Comparison of ENCODE assay signal across 9 mouse cellular contexts in genomic region chr5:112012505-112013164, GRCm38 (mm10).
A peak's percentile ranks its signal among the peaks of the same experiment; 100 is the strongest.
DNase-seq lines count a peak whose midpoint lies in the region; ATAC-seq and TF ChIP-seq lines count a peak whose summit lies in the region.
"Had no signal": no experiment of that assay in that cellular context is flagged by ENCODE, and none has a peak within 500 bp of the region (broad histone marks: within the 10 kb centered on the region; RNA-seq: fewer than 3 reads in every experiment).

No protein-coding gene starts in this region.

- ATAC-seq in limb, embryonic 14.5 days (ENCODE audit: low FRiP score, low read depth) = no peak
- ATAC-seq in heart, embryonic 14.5 days (ENCODE audit: insufficient number of reproducible peaks, insufficient read depth, low FRiP score, low read depth) = peak; percentile 81
- ATAC-seq in midbrain, embryonic 13.5 days = peak; percentile 84
- no peak for ATAC-seq in kidney, embryonic 16.5 days (ENCODE audit: low FRiP score, low TSS enrichment)

- no peaks in the 10 kb centered on the region for H3K36me3 ChIP-seq in limb, embryonic 14.5 days (ENCODE audit: control insufficient read depth, insufficient read depth, low read length)
- no peaks in the 10 kb centered on the region for H3K36me3 ChIP-seq in limb, embryonic 10.5 days
- H3K36me3 ChIP-seq in embryonic facial prominence, embryonic 10.5 days (replicated peaks) = no peaks in the 10 kb centered on the region
- H3K36me3 ChIP-seq in heart, embryonic 14.5 days (ENCODE audit: control insufficient read depth, insufficient read depth, low read length) = no peaks in the 10 kb centered on the region
- H3K36me3 ChIP-seq in midbrain, embryonic 13.5 days = no peaks in the 10 kb centered on the region
- no peaks in the 10 kb centered on the region for H3K36me3 ChIP-seq in kidney, embryonic 16.5 days (ENCODE audit: insufficient read depth, low read length)
- H3K36me3 ChIP-seq: neural tube, embryonic 12.5 days had no signal

- 0 out of 2 replicates have a peak overlapping the region, but pooled peaks have one; percentile 10 for H3K4me2 ChIP-seq in limb, embryonic 14.5 days (replicated peaks; ENCODE audit: low read depth, low read length, severe bottlenecking)
- peak overlapping the region; percentile 27; the same call in 1 of the 2 replicates for H3K4me2 ChIP-seq in heart, embryonic 14.5 days (ENCODE audit: low read length)
- no peak overlapping the region for H3K4me2 ChIP-seq in midbrain, embryonic 13.5 days (replicated peaks)
- H3K4me2 ChIP-seq in kidney, embryonic 16.5 days (replicated peaks; ENCODE audit: low read depth, low read length) = no peak overlapping the region
- H3K4me2 ChIP-seq: neural tube, embryonic 12.5 days had no signal

- 0 out of 2 replicates have a peak, but pooled peaks cover 4% of the 10 kb centered on the region for H3K27me3 ChIP-seq in limb, embryonic 14.5 days (ENCODE audit: control insufficient read depth, insufficient read depth, low read length)
- H3K27me3 ChIP-seq in limb, embryonic 10.5 days (ENCODE audit: low read depth, poor library complexity, severe bottlenecking) = peaks cover 90% of the 10 kb centered on the region
- H3K27me3 ChIP-seq in embryonic facial prominence, embryonic 10.5 days (replicated peaks; ENCODE audit: low read depth, poor library complexity, severe bottlenecking) = peaks cover 47% of the 10 kb centered on the region
- no peaks in the 10 kb centered on the region; the same call in 1 of the 2 replicates for H3K27me3 ChIP-seq in heart, embryonic 14.5 days (ENCODE audit: control insufficient read depth, insufficient read depth, low read length)
- H3K27me3 ChIP-seq in midbrain, embryonic 13.5 days = no peaks in the 10 kb centered on the region
- H3K27me3 ChIP-seq in kidney, embryonic 16.5 days (ENCODE audit: insufficient read depth, low read length) = peaks cover 3% of the 10 kb centered on the region; the same call in 1 of the 2 replicates
- H3K27me3 ChIP-seq: neural tube, embryonic 12.5 days had no signal

- H3K4me3 ChIP-seq in limb, embryonic 14.5 days (replicated peaks; ENCODE audit: low read length) = no peak overlapping the region
- no peak overlapping the region for H3K4me3 ChIP-seq in limb, embryonic 10.5 days
- H3K4me3 ChIP-seq in embryonic facial prominence, embryonic 10.5 days = no peak overlapping the region
- H3K4me3 ChIP-seq in heart, embryonic 14.5 days (ENCODE audit: control insufficient read depth in 1 of 2, insufficient read depth in 1 of 2, low read depth in 1 of 2, low read length in 2 of 2) = no peak overlapping the region
- no peak overlapping the region for H3K4me3 ChIP-seq in midbrain, embryonic 13.5 days (replicated peaks)
- H3K4me3 ChIP-seq in kidney, embryonic 16.5 days (ENCODE audit: low read length) = no peak overlapping the region
- H3K4me3 ChIP-seq: neural tube, embryonic 12.5 days had no signal

- H3K9ac ChIP-seq in limb, embryonic 14.5 days (ENCODE audit: low read depth, low read length, severe bottlenecking) = no peak overlapping the region
- no peak overlapping the region for H3K9ac ChIP-seq in heart, embryonic 14.5 days (ENCODE audit: low read length)
- peak overlapping the region; percentile 50; the same call in 1 of the 2 replicates for H3K9ac ChIP-seq in midbrain, embryonic 13.5 days (replicated peaks)
- no peak overlapping the region for H3K9ac ChIP-seq in kidney, embryonic 16.5 days (replicated peaks; ENCODE audit: low read length)
- H3K9ac ChIP-seq: neural tube, embryonic 12.5 days had no signal

- no peak for DNase-seq in limb, embryonic 14.5 days (ENCODE audit: low spot score)
- DNase-seq in limb, embryonic 10.5 days (ENCODE audit: low spot score) = no peak
- peak; percentile 26 for DNase-seq in embryonic facial prominence, embryonic 10.5 days (ENCODE audit: low spot score)
- no peak for DNase-seq in frontal cortex, adult 2 months (ENCODE audit: extremely low spot score in 1 of 2, low spot score in 1 of 2)
- no peak for DNase-seq in thymus, postnatal 10 days (ENCODE audit: low spot score in 2 of 2)

- H3K27ac ChIP-seq in limb, embryonic 14.5 days (replicated peaks; ENCODE audit: low read depth, low read length) = no peak overlapping the region
- H3K27ac ChIP-seq in limb, embryonic 10.5 days = no peak overlapping the region
- peak overlapping the region; percentile 35; the same call in 1 of the 2 replicates for H3K27ac ChIP-seq in embryonic facial prominence, embryonic 10.5 days (replicated peaks)
- peak overlapping the region in 1 of 2 experiments; percentile 16; a peak in 2 of 4 replicates for H3K27ac ChIP-seq in heart, embryonic 14.5 days (replicated peaks in 1 of 2; ENCODE audit: control insufficient read depth in 1 of 2, insufficient read depth in 1 of 2, low read depth in 2 of 2, low read length in 2 of 2)
- 0 out of 2 replicates have a peak overlapping the region, but pooled peaks have one; percentile 8 for H3K27ac ChIP-seq in midbrain, embryonic 13.5 days
- H3K27ac ChIP-seq in kidney, embryonic 16.5 days (ENCODE audit: low read length) = no peak overlapping the region
- H3K27ac ChIP-seq: neural tube, embryonic 12.5 days had no signal

- TF ChIP-seq POLR2A in limb, embryonic 14.5 days (IDR thresholded peaks at IDR 0.05; ENCODE audit: borderline replicate concordance, extremely low read depth, insufficient read depth, insufficient read length) = no peak

- H3K4me1 ChIP-seq in limb, embryonic 14.5 days (ENCODE audit: control insufficient read depth, insufficient read depth, low read length) = no peaks in the 10 kb centered on the region
- H3K4me1 ChIP-seq in limb, embryonic 10.5 days = peaks cover 16% of the 10 kb centered on the region
- H3K4me1 ChIP-seq in embryonic facial prominence, embryonic 10.5 days = peaks cover 13% of the 10 kb centered on the region
- H3K4me1 ChIP-seq in heart, embryonic 14.5 days (ENCODE audit: control insufficient read depth in 2 of 2, insufficient read depth in 2 of 2, low read length in 2 of 2) = 0 out of 4 replicates have a peak, but pooled peaks cover 0 to 4% of the 10 kb centered on the region in 2 experiments
- H3K4me1 ChIP-seq in midbrain, embryonic 13.5 days (replicated peaks) = peaks cover 14% of the 10 kb centered on the region
- no peaks in the 10 kb centered on the region for H3K4me1 ChIP-seq in kidney, embryonic 16.5 days (ENCODE audit: insufficient read depth, low read length)

- peaks cover 4% of the 10 kb centered on the region; the same call in 1 of the 2 replicates for H3K9me3 ChIP-seq in limb, embryonic 14.5 days (ENCODE audit: control insufficient read depth, low read length)
- H3K9me3 ChIP-seq in limb, embryonic 10.5 days (replicated peaks) = no peaks in the 10 kb centered on the region
- peaks cover 6% of the 10 kb centered on the region; the same call in 1 of the 2 replicates for H3K9me3 ChIP-seq in embryonic facial prominence, embryonic 10.5 days
- no peaks in the 10 kb centered on the region for H3K9me3 ChIP-seq in heart, embryonic 14.5 days (ENCODE audit: control insufficient read depth, low read length)
- no peaks in the 10 kb centered on the region for H3K9me3 ChIP-seq in midbrain, embryonic 13.5 days
- peaks cover 5% of the 10 kb centered on the region for H3K9me3 ChIP-seq in kidney, embryonic 16.5 days (ENCODE audit: low read length)
- H3K9me3 ChIP-seq: neural tube, embryonic 12.5 days had no signal

- 27% methylated on average over 9 of the region's 9 CpGs for WGBS in limb, embryonic 14.5 days
- WGBS in limb, embryonic 10.5 days = 32% methylated on average over 9 of the region's 9 CpGs
- 24% methylated on average over 9 of the region's 9 CpGs for WGBS in embryonic facial prominence, embryonic 10.5 days
- WGBS in heart, embryonic 14.5 days = 18% methylated on average over 9 of the region's 9 CpGs
- WGBS in midbrain, embryonic 13.5 days = 18% methylated on average over 9 of the region's 9 CpGs
- 14% methylated on average over 9 of the region's 9 CpGs for WGBS in kidney, embryonic 16.5 days

Comparison
In these comparisons a context has a peak if more than half of its experiments do, and no peak if none do; other contexts are left out.
1. ATAC-seq: peak in heart, embryonic 14.5 days (single experiment) and midbrain, embryonic 13.5 days (single experiment); none in limb, embryonic 14.5 days (single experiment) and kidney, embryonic 16.5 days (single experiment).
2. H3K27ac ChIP-seq: peak in embryonic facial prominence, embryonic 10.5 days (single experiment) and midbrain, embryonic 13.5 days (single experiment); none in limb, embryonic 14.5 days (single experiment), limb, embryonic 10.5 days (single experiment) and kidney, embryonic 16.5 days (single experiment).
3. H3K4me2 ChIP-seq: peak in limb, embryonic 14.5 days (single experiment) and heart, embryonic 14.5 days (single experiment); none in midbrain, embryonic 13.5 days (single experiment) and kidney, embryonic 16.5 days (single experiment).